Mouse (Mus musculus) lung, adult 2 months (tissue): ENCODE results near the gene Eef1a2.

Source experiments
- CTCF ChIP-seq: fragments of 200-500 bp; IDR thresholded peaks from 2 replicates; pipeline ENCODE4 v1.5.1; 2011; ENCODE audit warnings: mild to moderate bottlenecking, low read length, control low read depth; ENCODE audit not compliant: insufficient read depth
- POLR2A ChIP-seq: fragments of 200-500 bp; IDR thresholded peaks from 2 replicates; pipeline ENCODE4 v1.6.1; 2011; ENCODE audit warnings: low read depth, mild to moderate bottlenecking, control low read depth, low read length, borderline replicate concordance; ENCODE audit errors: extremely low read depth

DNA sequence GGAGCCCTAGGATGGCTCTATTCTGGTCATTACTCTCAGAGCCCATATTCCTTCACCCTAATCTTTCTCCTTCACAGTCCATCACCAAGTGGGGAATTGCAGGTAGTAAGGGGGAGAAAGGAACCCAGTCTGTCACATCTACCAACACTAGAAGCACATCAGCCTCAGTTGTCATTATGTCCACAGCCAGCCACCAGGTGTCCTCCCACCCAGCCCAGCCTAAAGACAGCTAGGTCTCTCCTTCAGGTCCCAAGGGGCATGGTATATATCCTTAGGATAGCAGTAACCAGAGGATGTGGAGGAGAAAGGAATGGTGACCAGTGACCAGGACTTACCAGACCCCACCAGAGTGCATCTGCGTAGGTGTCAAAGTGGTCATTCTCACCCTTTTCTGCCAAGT lies 45.1 kb downstream of the Eef1a2 start:
- no peak for TF ChIP-seq CTCF
- TF ChIP-seq POLR2A, result no peak
